Mouse (Mus musculus): ENCODE measurements around the gene Odf3b. TPM values are rescaled to one million over a fixed set of nuclear protein-coding genes. Genes with fewer than 3 reads are reported as not detected.

Odf3b gene
- polyA plus RNA-seq, 1 experiment from 2014 or later: 5.4 TPM

- Histone ChIP-seq H3K27ac (ENCODE audit: low read depth, low read length) (no peak overlapping the region), H3K9me3 (ENCODE audit: control insufficient read depth, low read length) (no peaks in the 10 kb centered on the region), H3K4me3 (ENCODE audit: low read length) (peak overlapping the region; percentile 35), H3K9ac (ENCODE audit: low read depth, low read length) (peak overlapping the region; percentile 52), H3K36me3 (ENCODE audit: control insufficient read depth, insufficient read depth, low read length) (no peaks in the 10 kb centered on the region), H3K4me2 (ENCODE audit: low read length) (peak overlapping the region; percentile 63), H3K27me3 (replicated peaks; ENCODE audit: control insufficient read depth, insufficient read depth, low read length) (peaks cover 30% of the 10 kb centered on the region), H3K4me1 (ENCODE audit: control insufficient read depth, insufficient read depth, low read depth, low read length) (peaks cover 21% of the 10 kb centered on the region)
- no peak for ATAC-seq
- 13% methylated on average over 41 of the region's 46 CpGs for WGBS
Measured at GRCm38 (mm10) chr15:89377938-89378828, 899 bp downstream of the Odf3b start.

- H3K9ac ChIP-seq (ENCODE audit: low read depth, low read length): no peak overlapping the region
- H3K27me3 ChIP-seq (replicated peaks; ENCODE audit: control insufficient read depth, insufficient read depth, low read length): peaks cover 30% of the 10 kb centered on the region
- H3K36me3 ChIP-seq (ENCODE audit: control insufficient read depth, insufficient read depth, low read length): no peaks in the 10 kb centered on the region
- no peaks in the 10 kb centered on the region for H3K9me3 ChIP-seq (ENCODE audit: control insufficient read depth, low read length)
- 3% methylated on average over 18 of the region's 18 CpGs for WGBS
- no peak overlapping the region for H3K4me2 ChIP-seq (ENCODE audit: low read length)
- peaks cover 29% of the 10 kb centered on the region for H3K4me1 ChIP-seq (ENCODE audit: control insufficient read depth, insufficient read depth, low read depth, low read length)
- H3K4me3 ChIP-seq (ENCODE audit: low read length): no peak overlapping the region
- no peak for ATAC-seq
- no peak overlapping the region for H3K27ac ChIP-seq (ENCODE audit: low read depth, low read length)
Measured at GRCm38 (mm10) chr15:89377362-89377761, 1.7 kb downstream of the Odf3b start.

GRCm38 (mm10) chr15:89376957-89377356 is 2.1 kb downstream of the Odf3b start, which contains the start of gene Tymp:
Tymp (minus strand) TSS chr15:89377039.
- 22% methylated on average over 16 of the region's 16 CpGs for WGBS
- H3K36me3 ChIP-seq (ENCODE audit: control insufficient read depth, insufficient read depth, low read length): peaks cover 3% of the 10 kb centered on the region
- no peak within 1 kb of the TSS for H3K4me2 ChIP-seq (ENCODE audit: low read length)
- H3K27me3 ChIP-seq (replicated peaks; ENCODE audit: control insufficient read depth, insufficient read depth, low read length): peaks cover 30% of the 10 kb centered on the region
- H3K9me3 ChIP-seq (ENCODE audit: control insufficient read depth, low read length): no peaks in the 10 kb centered on the region
- H3K27ac ChIP-seq (ENCODE audit: low read depth, low read length): no peak within 1 kb of the TSS
- H3K9ac ChIP-seq (ENCODE audit: low read depth, low read length): no peak within 1 kb of the TSS
- no peak for ATAC-seq
- no peak within 1 kb of the TSS for H3K4me3 ChIP-seq (ENCODE audit: low read length)
- peaks cover 29% of the 10 kb centered on the region for H3K4me1 ChIP-seq (ENCODE audit: control insufficient read depth, insufficient read depth, low read depth, low read length)

GRCm38 (mm10) chr15:89376040-89376439 is 3.0 kb downstream of the Odf3b start:
- Histone ChIP-seq H3K4me2 (ENCODE audit: low read length) (no peak overlapping the region), H3K27ac (ENCODE audit: low read depth, low read length) (no peak overlapping the region), H3K4me1 (ENCODE audit: control insufficient read depth, insufficient read depth, low read depth, low read length) (peaks cover 29% of the 10 kb centered on the region), H3K9me3 (ENCODE audit: control insufficient read depth, low read length) (no peaks in the 10 kb centered on the region), H3K36me3 (ENCODE audit: control insufficient read depth, insufficient read depth, low read length) (peaks cover 12% of the 10 kb centered on the region), H3K4me3 (ENCODE audit: low read length) (no peak overlapping the region), H3K9ac (ENCODE audit: low read depth, low read length) (no peak overlapping the region), H3K27me3 (replicated peaks; ENCODE audit: control insufficient read depth, insufficient read depth, low read length) (peaks cover 30% of the 10 kb centered on the region)
- WGBS: 79% methylated on average over 7 of the region's 7 CpGs
- ATAC-seq: no peak

GRCm38 (mm10) chr15:89374801-89375534 is 4.1 kb downstream of the Odf3b start:
- Histone ChIP-seq H3K27ac (ENCODE audit: low read depth, low read length) (no peak overlapping the region), H3K4me3 (ENCODE audit: low read length) (no peak overlapping the region), H3K4me2 (ENCODE audit: low read length) (peak overlapping the region; percentile 82; the same call in 1 of the 2 replicates), H3K4me1 (ENCODE audit: control insufficient read depth, insufficient read depth, low read depth, low read length) (peaks cover 29% of the 10 kb centered on the region), H3K27me3 (replicated peaks; ENCODE audit: control insufficient read depth, insufficient read depth, low read length) (peaks cover 27% of the 10 kb centered on the region), H3K9ac (ENCODE audit: low read depth, low read length) (no peak overlapping the region), H3K9me3 (ENCODE audit: control insufficient read depth, low read length) (no peaks in the 10 kb centered on the region), H3K36me3 (ENCODE audit: control insufficient read depth, insufficient read depth, low read length) (peaks cover 16% of the 10 kb centered on the region)
- 92% methylated on average over 16 of the region's 17 CpGs for WGBS
- ATAC-seq: no peak

GRCm38 (mm10) chr15:89374340-89374739 is 4.7 kb downstream of the Odf3b start:
- Histone ChIP-seq H3K27me3 (replicated peaks; ENCODE audit: control insufficient read depth, insufficient read depth, low read length) (peaks cover 24% of the 10 kb centered on the region), H3K36me3 (ENCODE audit: control insufficient read depth, insufficient read depth, low read length) (peaks cover 18% of the 10 kb centered on the region), H3K4me3 (ENCODE audit: low read length) (peak overlapping the region; percentile 80), H3K9me3 (ENCODE audit: control insufficient read depth, low read length) (no peaks in the 10 kb centered on the region), H3K27ac (ENCODE audit: low read depth, low read length) (peak overlapping the region; percentile 94), H3K9ac (ENCODE audit: low read depth, low read length) (peak overlapping the region; percentile 88), H3K4me1 (ENCODE audit: control insufficient read depth, insufficient read depth, low read depth, low read length) (peaks cover 27% of the 10 kb centered on the region), H3K4me2 (ENCODE audit: low read length) (peak overlapping the region; percentile 82)
- no peak for ATAC-seq
- 53% methylated on average over 9 of the region's 9 CpGs for WGBS

- peak; percentile 89 for ATAC-seq
- H3K9me3 ChIP-seq (ENCODE audit: control insufficient read depth, low read length): no peaks in the 10 kb centered on the region
- 0% methylated on average over 40 of the region's 42 CpGs for WGBS
- H3K27me3 ChIP-seq (replicated peaks; ENCODE audit: control insufficient read depth, insufficient read depth, low read length): peaks cover 22% of the 10 kb centered on the region
- H3K4me1 ChIP-seq (ENCODE audit: control insufficient read depth, insufficient read depth, low read depth, low read length): peaks cover 22% of the 10 kb centered on the region
- H3K36me3 ChIP-seq (ENCODE audit: control insufficient read depth, insufficient read depth, low read length): peaks cover 24% of the 10 kb centered on the region
- peak within 1 kb of the TSS; percentile 94 for H3K27ac ChIP-seq (ENCODE audit: low read depth, low read length)
- peak within 1 kb of the TSS; percentile 88 for H3K9ac ChIP-seq (ENCODE audit: low read depth, low read length)
- H3K4me3 ChIP-seq (ENCODE audit: low read length): peak within 1 kb of the TSS; percentile 80
- H3K4me2 ChIP-seq (ENCODE audit: low read length): peak within 1 kb of the TSS; percentile 82
Measured at GRCm38 (mm10) chr15:89373762-89374248, 5.3 kb downstream of the Odf3b start, which contains the start of gene Sco2. Sco2 (minus strand) TSS chr15:89373846.

GRCm38 (mm10) chr15:89373027-89373761 is 5.9 kb downstream of the Odf3b start:
- peak overlapping the region; percentile 80 for H3K4me3 ChIP-seq (ENCODE audit: low read length)
- peak; percentile 79 for ATAC-seq
- 3% methylated on average over 34 of the region's 35 CpGs for WGBS

More at GRCm38 (mm10) chr15:89373027-89373761, 5.9 kb downstream of the Odf3b start:
- Histone ChIP-seq H3K9ac (ENCODE audit: low read depth, low read length) (peak overlapping the region; percentile 88), H3K27ac (ENCODE audit: low read depth, low read length) (peak overlapping the region; percentile 94), H3K4me1 (ENCODE audit: control insufficient read depth, insufficient read depth, low read depth, low read length) (peaks cover 16% of the 10 kb centered on the region), H3K27me3 (replicated peaks; ENCODE audit: control insufficient read depth, insufficient read depth, low read length) (peaks cover 17% of the 10 kb centered on the region), H3K4me2 (ENCODE audit: low read length) (peak overlapping the region; percentile 82), H3K9me3 (ENCODE audit: control insufficient read depth, low read length) (no peaks in the 10 kb centered on the region), H3K36me3 (ENCODE audit: control insufficient read depth, insufficient read depth, low read length) (peaks cover 29% of the 10 kb centered on the region)
